ENCODE assay signal across 16 mouse cellular contexts in the genomic region with DNA sequence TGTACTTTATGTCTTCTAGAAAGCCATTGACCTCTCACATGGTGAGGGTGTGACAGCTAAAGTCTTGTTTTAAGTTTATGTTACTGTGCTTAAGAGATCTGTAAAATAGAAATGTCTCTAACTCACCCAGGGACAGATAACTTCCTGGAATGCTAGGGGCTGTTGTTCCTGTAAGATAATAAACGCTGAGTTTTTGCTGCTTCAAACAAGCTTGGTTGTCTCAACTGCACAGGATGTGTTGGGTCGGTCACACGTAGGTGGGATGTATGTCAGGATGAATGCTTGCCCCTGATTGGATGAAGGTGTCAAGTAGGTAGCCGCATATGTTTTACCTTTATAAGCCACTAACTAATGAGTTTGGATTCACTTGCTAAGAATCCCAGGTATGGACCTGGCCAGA.
"Had no signal": no experiment of that assay in that cellular context is flagged by ENCODE, and none has a peak within 500 bp of the region (broad histone marks: within the 10 kb centered on the region; RNA-seq: fewer than 3 reads in every experiment).

No protein-coding gene starts in this region.

- H3K27me3 ChIP-seq: limb, embryonic 12.5 days; lung, embryonic 15.5 days; midbrain, embryonic 13.5 days; neural tube, embryonic 13.5 days; stomach, embryonic 15.5 days had no signal

- H3K9me3 ChIP-seq: limb, embryonic 12.5 days; lung, embryonic 15.5 days; midbrain, embryonic 13.5 days; neural tube, embryonic 13.5 days; stomach, embryonic 15.5 days had no signal

- DNase-seq: kidney, adult 8-10 months; kidney, postnatal 25 days; lung, postnatal 14 days; retina, postnatal 1 day; right cerebral cortex, postnatal 4 days; thymus, adult 2 months; thymus, postnatal 25 days had no signal

- H3K4me1 ChIP-seq: limb, embryonic 12.5 days; midbrain, embryonic 13.5 days; neural tube, embryonic 13.5 days; stomach, embryonic 15.5 days had no signal

- H3K4me3 ChIP-seq: left cerebral cortex, adult 2 months; limb, embryonic 12.5 days; lung, embryonic 15.5 days; midbrain, embryonic 13.5 days; neural tube, embryonic 13.5 days; stomach, embryonic 15.5 days had no signal

- H3K4me2 ChIP-seq: limb, embryonic 12.5 days; lung, embryonic 15.5 days; midbrain, embryonic 13.5 days; neural tube, embryonic 13.5 days; stomach, embryonic 15.5 days had no signal

- H3K27ac ChIP-seq: left cerebral cortex, adult 2 months; limb, embryonic 12.5 days; lung, embryonic 15.5 days; macrophage; midbrain, embryonic 13.5 days; neural tube, embryonic 13.5 days; stomach, embryonic 15.5 days had no signal

- H3K36me3 ChIP-seq: limb, embryonic 12.5 days; lung, embryonic 15.5 days; midbrain, embryonic 13.5 days; neural tube, embryonic 13.5 days; stomach, embryonic 15.5 days had no signal

- H3K9ac ChIP-seq: limb, embryonic 12.5 days; lung, embryonic 15.5 days; midbrain, embryonic 13.5 days; neural tube, embryonic 13.5 days; stomach, embryonic 15.5 days had no signal

- ATAC-seq: inflammation-experienced regulatory T-cells, adult 6 months; intestine, postnatal 0 days; midbrain, embryonic 13.5 days had no signal
